Mouse (Mus musculus): ENCODE data around the gene 4930507D05Rik. TPM values are rescaled to one million over a fixed set of nuclear protein-coding genes. Genes with fewer than 3 reads are reported as not detected.
"Not testable (repeated sequence)": the region's sequence is repeated elsewhere in the genome, so short reads cannot be mapped to it uniquely, and the experiment has no call there.

Gene 4930507D05Rik
- total RNA-seq (2021), result under 1 TPM; 0.36 to 0.62 TPM

DNA sequence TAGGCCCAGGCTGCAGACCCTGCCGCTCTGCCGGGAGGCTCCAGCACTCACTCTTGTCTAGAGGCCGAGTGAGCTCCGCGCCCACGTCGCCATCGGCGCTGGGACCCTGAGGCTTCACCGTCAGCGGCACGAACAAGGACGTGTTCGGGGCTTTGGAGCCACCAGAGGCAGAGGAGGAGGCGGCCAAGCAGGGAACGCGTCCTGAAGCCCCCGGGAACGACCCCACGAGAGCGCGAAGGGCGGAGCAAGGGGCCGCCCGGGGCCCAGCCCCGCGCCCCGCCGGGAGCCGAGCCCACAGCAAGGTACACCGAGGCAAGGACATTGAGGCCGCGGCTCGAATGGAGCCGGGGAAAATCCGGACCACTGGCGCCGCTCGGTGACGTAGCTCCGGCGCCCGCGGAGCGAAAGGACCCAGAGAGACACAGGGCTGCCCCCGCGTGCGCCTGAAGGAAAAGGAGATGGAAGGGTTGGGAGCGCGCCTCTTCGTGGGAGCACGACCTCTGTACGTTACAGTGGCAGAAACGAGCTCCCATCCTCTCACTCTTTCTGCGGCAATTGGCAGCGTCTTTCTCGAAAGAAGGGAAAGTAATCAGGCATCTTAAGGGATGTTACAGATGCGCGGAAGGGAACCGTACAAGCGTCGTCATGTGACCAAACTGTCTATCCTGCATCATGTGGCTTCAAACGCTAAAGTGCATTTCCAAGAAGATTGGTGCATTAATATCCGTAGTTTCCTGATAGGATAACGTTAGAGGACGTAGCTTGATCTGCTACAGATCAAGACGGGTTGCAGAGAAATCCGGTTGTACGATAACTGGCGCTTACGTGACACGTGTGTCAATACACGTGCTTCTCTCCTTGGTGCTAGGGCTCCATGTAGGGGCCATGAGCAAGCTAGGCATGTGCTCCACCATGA lies at the start of gene 4930507D05Rik, which contains the start of gene Supv3l1:
Gene 4930507D05Rik (plus strand): TSS at position 126 of the 916 bp plus-strand sequence.
Gene Supv3l1 (minus strand): TSS at position 375 of the 916 bp plus-strand sequence.
- peak; percentile 94 for DNase-seq

DNA sequence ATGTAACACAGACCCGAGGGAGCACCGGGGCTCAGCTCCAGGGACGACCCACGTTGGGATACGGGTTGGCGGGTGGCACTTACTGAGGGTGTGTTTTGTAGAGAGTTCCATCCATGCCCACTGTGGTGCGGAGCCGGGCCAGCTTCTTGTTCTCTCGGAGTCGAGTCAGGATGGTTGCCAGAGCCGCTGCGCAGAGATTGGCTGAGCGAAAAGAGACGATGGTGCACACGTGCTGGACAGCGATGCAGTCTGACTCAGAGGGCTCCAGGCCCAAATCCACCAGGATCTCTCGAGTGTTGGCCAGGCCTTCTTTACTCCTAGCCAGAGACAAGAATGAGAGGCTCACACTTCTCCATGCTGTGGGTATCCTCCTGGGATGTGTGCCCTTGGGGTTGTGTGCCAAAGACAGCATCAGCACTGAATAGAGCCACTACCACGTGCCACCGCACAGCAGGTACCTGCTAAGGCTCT lies 47.6 kb upstream of the 4930507D05Rik start:
- DNase-seq, result peak; percentile 40

DNA sequence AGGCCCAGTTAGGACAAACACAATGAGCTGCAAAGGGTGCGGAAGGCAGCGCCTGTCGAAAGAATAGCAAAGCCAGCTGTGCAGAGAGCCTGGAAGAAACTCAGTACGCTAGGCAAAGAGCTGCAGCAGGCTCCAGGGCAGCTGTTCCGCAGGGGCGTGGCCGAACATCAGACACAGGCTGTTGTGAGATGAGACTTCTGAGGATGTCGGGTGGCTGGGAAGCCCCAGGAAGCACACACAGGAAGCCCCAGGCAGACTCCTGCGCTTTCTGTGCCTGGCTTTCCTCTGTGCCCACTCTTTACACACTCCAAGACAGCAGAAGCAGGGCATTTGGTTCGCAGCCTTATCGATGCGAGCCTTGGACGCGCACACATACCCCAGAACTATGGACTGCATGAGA lies 44.4 kb upstream of the 4930507D05Rik start:
- DNase-seq, result peak; percentile 52

DNA sequence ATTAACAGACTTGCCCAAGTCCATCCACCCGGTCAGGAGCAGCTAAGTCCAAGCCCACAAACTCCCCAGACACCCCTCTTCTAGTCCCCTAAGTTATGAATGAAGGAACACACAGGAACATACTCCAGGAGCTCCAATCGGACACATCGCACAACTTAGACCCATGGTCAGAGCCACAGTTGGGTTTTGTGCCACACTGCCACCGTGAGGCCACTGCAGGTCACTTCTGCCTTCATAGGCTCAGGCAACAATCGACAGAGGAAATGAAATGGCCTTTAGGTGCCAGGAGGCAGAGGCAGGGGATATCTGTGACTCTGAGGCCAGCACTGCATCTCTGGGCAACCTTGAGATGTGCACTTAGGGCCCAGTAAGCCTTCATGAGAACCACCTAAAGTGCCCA lies 38.3 kb upstream of the 4930507D05Rik start:
- peak; percentile 79 for DNase-seq

DNA sequence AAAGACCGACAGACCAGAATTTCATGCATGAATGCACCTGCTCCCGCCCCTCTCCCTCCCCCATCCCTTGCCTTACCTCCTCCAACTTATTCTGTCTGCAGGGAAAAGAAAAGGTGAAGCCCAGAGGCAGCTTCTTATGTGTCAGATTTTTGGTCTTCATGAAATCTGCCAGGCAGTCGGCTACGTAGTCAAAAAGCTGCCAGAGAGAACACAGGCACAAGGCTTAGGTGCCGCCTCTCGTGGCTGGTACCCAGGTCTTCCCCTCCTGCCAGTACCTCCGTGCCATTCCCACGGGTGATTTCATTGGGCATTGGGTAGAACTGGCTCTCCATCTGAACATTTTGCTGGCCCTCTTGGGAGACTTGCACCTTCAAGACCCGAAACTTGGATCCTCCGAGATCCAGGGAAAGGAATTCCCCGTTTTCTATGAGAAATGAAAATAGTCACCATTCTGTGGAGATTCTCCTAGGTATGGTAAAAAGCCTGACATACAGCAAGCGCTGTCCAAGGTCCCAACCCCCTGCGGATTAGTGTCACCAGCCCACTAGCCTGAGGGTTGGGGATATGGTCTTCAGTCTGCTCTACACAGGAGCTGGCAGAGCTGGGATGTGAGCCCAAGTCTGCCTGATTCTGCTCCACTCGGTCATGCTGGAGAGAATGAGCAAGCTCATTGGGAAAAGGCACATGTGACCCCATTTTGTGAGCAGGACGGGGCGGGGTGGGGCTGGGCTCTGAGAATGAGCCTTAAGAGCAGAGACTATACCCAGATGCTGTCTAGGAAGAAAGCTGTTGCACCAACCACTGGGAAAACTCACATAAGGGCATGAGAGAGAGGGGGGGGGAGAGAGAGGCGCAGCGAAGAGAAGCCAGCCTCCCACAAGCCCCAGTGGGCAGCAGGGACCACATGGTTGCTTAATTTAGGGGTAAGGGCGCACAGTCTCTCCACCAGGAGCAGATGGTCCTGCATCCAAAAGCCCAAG lies 37.6 kb upstream of the 4930507D05Rik start:
- no peak for DNase-seq

DNA sequence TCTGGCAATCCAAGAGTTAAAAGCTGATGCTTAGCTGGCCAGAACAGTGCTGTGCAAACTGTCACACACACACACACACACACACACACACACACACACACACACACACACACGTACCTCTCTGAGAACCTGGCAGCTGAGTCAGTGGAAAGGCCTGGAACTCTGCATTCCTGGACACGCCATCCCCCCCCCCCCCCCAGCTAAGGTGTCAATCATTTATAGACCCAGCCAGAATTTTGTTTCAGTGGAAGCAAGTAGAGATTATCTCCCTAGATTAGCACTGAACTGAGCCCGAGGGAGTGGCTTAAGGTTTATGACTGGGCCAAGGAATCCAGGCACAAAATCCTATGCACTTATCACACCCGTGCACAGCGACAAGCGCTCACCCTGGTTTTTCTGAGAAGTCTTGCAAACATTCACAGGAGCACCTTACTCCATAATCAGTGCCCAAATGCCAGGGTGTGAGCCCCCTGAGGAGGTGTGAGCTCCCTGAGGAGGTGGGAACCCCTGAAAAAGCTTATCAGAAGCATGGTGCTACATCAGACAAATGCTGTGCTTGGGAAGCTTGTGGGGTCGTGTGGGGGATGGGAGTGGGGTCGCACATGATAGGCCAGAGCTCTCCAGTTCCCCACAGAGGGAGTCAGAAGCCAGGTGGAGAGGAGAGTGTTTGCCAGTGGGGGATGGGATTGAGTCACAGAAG lies 36.2 kb upstream of the 4930507D05Rik start:
- DNase-seq, result no peak

DNA sequence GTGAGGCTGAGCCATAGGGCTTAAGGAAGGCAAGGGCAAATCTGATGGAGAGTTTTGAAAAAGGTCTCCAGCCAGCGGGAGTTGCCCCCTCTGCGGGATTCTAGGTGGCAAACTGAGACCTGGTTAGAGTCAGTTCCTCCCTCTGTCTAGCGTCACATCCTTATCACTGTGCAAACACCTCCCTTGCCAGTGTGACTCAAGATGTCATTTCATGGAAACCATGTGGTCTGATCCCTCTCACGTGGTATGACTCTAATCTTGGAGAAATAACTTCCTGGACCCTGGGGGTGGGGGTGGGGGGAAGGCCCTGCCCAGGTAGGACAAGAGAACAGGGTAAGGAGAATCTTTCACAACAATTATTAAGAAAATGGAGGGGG lies 35.7 kb upstream of the 4930507D05Rik start:
- DNase-seq, result no peak

DNA sequence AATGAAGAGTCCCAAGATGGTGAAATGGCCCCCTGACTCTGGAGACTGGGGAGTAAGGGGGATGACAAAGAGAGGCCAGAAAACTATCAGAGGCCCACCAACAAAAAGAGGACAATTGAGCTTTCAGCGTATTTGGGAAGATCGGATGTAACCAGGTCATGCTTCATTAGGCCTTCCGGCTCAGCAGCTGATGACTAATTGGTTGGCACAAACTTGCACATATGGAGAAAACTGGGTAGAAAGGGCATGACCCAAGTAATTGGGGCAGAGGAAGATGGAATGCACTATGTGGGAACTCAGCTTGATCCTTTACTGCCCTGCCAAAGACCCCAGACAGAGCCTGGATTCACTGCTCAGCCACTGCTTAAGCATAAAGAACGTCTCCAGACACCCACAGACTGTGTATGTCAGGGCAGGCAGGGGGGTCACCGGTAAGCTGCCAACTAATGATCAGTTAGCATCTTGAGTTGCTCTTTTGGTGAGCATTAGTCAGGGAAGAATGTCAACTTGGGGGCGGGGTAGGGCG lies 30.4 kb upstream of the 4930507D05Rik start:
- DNase-seq, result no peak

DNA sequence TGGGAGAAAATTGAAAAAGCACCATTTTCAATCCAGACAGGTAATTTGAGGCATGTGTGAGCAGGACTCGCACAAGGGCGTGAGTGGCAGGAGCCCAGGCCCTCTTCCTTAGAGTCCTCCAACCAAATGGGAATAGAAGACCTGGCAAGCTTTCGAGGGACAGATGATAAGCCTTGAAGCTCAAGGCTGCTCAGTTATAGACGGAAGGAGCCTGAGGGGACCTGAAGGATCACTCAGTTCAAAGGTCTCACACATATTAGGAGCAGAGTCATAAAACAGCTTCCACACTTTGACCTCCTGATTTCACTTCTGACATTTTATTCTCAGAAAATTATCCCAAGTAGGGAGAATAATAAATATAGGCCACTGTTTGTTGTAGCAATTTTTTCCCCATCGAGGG lies 29.9 kb upstream of the 4930507D05Rik start:
- DNase-seq, result no peak

DNA sequence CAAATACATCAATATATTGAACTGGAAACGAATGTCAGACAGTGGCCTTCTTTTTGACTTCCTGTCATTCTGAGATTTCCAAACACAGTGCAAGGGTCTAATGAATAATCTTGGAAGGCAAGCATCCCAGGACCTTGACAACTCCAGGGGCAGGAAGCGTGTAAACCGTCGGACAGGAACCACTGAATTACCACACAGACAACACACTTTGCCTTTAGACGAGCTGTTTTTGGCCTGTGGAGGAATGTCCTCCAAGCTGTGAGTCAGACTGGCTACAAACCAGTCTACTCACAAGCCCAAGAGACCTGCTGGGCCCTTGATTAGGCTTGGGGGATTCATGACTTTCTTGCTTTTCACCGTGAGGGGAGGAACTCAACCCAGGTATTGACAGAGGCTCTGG lies 28.9 kb upstream of the 4930507D05Rik start:
- DNase-seq, result no peak

DNA sequence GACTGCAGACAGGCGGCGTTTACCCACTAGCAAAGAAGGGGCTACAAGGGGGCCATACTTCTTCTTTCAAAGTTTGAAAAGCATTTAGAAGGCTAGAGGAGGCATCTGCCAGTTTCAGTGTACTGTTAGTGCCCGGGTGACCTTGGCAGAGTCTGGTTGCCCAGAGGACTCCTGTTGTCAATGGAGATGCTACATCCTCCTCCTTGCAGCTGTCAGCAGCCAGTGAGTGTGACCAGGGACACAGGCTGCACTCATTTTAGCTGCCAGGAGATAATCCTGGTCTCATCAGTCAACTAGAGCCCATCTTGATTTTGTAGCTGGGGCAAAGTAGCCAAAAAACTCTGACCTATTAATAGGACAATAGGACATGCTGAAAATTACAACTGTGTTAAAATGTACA lies 28.2 kb upstream of the 4930507D05Rik start:
- DNase-seq, result no peak

DNA sequence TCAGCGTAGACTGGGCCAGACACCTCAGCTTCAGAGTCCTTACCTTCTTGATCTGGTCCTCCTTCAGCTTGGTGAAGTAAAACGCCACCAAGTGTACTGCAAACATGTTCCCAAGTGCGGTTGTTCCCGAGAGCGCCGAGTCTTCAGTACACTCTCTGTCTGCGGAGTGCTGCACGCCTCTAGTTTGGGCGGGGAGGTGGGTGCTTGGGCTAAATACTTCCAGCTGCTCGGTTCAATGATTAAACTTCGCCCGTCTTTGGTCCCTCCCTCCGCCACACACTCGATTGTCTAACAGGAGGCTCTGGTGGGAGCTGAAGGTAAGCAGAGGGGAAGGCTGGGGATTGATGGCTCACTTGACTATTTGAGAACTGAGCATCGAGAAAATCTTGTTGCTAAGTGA lies 27.0 kb upstream of the 4930507D05Rik start, which contains the start of gene Hkdc1:
Gene Hkdc1 (minus strand): TSS at position 237 of the 400 bp plus-strand sequence.
- no peak for DNase-seq

DNA sequence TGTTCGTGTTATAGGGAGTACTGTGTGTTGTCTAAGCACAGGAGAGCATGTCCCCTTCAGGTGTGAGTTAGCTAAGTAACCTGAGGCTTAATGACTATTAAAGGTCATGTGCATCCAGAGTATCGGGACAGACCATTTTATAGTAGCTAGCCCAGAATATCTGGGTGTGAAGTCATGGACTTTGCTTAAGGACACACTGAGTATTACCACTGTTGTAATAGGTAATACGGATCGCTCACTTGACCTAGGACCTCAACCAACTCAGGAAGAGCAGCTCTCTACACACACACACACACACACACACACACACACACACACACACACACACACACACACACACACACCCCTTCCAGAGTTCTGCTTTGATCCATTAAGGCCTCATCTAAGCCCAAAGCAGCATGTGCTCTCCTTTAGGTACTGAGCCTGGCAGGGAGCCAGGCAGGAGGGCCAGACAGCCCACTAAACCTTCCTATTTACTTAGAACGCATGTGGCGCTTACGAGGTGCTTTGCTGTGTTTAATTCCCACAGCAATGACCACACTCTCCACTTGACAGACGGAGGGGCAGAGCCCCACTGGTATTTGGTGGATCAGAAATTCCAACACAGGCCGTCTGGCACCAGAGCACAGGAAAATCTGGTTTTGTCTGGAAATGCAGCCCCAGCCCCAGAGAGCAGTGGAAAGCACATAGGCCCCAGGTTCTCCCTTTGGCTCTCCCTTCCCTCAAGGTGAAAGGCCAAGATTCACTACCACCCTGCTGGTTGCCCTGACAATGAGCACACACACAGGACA lies 24.0 kb upstream of the 4930507D05Rik start:
- no peak for DNase-seq

DNA sequence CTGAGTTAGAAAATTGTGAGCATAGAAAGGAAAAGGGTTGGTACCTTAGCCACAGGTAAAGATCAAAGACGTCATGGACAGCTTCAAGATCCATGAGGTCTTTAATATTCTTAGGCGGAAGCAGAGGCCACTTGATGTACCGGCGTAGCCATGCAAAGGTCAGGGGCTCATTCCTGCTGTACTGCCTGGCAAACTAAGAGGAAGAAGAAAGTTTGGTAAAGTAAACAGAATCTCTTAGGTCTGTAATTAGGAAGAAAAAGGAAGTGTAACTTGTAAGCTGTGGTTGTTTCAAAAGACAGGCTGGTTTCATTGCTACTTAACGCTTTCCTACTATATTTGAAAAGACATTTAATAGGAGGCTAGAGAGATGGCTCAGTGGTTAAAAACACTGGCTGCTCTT lies 18.9 kb upstream of the 4930507D05Rik start:
- no peak for DNase-seq

DNA sequence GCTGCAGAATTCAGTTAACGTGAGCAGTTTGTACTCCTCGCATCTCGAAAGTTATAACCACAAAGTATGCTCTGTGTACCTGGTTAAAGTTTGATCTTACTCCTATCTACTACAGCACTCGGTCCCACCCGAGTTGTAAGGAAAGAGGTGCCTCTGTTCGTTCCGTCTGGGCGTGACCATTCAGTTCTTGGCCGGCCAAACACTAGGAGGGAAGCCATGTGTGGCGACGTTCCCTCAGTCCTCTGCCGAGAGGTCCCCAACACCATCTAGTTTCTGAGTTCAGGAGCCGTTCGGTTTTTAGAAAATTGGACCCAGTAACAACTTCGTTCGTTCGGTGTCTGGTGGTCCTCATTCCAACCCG lies 971 bp downstream of the 4930507D05Rik start:
- DNase-seq, result no peak

DNA sequence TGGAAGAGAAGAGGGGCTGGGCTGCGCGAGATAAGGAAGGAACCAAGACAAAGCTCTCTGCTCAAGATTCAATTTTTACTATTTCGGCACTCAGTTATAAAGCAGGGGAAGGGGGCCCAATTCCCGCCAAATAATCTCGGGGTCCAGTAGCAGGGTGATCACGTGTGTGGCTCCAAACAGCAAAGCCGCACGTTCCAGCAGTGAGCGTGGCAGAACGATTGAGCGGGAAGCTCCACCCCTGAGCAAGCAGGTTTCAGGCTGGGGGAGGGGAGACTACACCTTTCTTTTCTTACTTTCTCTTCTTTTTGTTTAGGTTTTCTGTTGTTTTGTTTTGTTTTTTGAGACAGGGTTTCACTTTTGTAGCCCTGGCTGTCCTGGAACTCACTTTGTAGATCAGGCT lies 2.7 kb downstream of the 4930507D05Rik start:
- DNase-seq, result not testable (repeated sequence)

DNA sequence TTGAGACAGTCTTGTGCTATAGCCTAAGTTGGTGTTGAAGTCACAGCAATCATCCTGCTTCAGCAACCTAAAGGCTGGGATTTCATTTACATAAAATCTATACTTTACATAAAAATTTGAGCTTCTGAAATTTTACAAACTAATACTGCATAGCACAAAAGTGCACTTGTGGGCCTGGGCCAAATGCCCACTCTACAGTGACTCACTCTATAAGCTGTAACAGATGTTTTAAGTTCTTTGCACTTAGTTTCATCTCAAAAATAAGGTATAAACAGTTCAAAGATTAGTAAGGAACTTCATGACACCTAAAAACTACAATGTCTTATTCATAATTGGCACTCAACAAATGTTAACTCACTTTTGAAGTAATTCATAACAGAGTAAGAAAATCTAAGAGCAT lies 12.0 kb downstream of the 4930507D05Rik start:
- no peak for DNase-seq

DNA sequence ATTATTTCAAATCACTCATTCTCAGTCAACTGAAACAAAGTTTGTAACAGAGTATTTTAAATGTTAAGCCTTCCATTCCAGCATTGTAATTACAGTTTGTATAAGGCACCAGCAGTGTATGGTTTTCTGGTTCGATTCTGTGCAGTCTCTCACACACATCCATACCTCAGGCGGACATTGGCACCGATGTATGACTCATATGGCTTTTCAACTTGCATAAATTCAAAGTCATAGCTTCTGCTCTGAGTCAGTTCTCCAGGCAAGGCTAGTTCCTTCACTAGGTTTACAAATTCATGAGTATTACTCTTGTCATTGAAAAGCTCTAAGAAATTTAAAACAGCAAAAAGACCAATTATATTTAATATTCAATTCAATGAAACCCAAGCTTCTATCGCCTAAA lies 20.4 kb downstream of the 4930507D05Rik start:
- DNase-seq, result no peak

DNA sequence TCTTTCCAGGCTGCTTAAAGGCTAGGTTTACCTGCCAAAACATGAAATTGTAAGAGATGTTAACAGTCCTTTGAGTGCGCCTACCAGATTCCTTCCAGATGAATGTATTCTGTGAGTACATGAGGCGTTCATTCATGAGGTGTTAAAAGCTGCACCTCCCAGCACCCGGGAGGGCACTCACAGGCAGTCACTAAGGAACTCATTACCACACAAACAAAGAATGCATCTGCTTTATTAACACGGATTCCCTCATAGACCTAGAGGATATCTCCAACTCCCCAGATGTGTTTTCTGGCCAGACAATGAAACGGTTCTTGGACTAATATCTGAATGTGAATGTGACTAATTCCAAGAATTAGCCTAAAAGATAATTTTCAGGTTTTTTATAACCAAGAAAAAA lies 21.8 kb downstream of the 4930507D05Rik start:
- DNase-seq, result no peak

DNA sequence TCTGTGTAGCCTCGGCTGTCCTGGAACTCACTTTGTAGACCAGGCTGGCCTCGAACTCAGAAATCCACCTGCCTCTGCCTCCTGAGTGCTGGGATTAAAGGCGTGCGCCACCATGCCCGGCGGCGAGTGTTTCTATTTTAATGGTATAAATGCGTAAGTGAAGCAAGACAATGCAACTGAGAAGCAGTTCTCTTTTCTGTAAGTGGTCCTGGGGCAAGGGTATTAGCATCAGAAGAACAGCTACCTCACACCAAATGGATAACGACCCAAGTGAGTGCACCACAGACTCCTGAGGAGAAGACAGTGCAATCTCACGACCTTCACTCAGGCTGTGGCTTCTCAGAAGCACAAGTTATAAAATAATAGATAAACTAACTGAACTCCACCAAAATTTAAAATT lies 25.7 kb downstream of the 4930507D05Rik start:
- DNase-seq, result no peak

DNA sequence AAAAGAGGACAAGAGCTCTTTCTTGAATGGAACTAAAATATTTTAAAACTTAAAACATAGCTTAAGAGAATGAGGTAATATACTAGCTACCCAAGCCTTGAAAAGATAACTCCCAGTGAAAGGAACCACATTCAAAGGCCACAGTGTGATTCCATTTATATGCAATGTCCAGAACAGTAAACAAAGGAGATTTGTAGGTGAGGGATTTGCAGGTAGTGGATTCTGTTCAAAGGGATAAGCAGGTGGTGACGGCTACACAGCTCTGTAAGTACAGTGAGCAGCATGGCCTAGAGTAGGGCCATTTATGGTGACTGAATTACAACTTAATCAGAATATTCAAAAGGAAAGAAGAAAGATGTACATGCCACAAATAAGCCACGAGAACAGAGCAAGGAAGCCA lies 27.7 kb downstream of the 4930507D05Rik start:
- DNase-seq, result no peak

Measured in heart, postnatal 4 days (tissue).